Mouse (Mus musculus) MEL (cell line): Measurements from ENCODE around the gene Angptl6. TPM values are rescaled to one million over a fixed set of nuclear protein-coding genes. Genes with fewer than 3 reads are reported as not detected.

Source experiments
- DNase-seq: peaks from one replicate; pipeline ENCODE4 v3.0.0; 2011; ENCODE audit warnings: low read depth, low spot score
- H3K27ac ChIP-seq: 2 replicates; pipeline ENCODE4 v1.5.1; 2012; ENCODE audit warnings: low read depth, mild to moderate bottlenecking, control low read depth, low read length, moderate library complexity; ENCODE audit not compliant: control insufficient read depth
- H3K27me3 ChIP-seq, 2 experiments: fragments of 150-350 bp in 1 of 2; sonication (generic) in 1 of 2; 2 replicates each; pipeline ENCODE4 v1.6.1; 2012; ENCODE audit warnings: low read length in 2 of 2, mild to moderate bottlenecking in 2 of 2, improper control_type of control experiment in 1 of 2, moderate library complexity in 1 of 2; ENCODE audit not compliant: insufficient read depth in 2 of 2, control insufficient read depth in 1 of 2
- H3K36me3 ChIP-seq, 2 experiments: 2 replicates each; pipeline ENCODE4 v1.6.1; 2012 to 2014; ENCODE audit warnings: low read length in 2 of 2, improper control_type of control experiment in 1 of 2, inconsistent platforms in 1 of 2, mild to moderate bottlenecking in 1 of 2; ENCODE audit not compliant: insufficient read depth in 2 of 2, control insufficient read depth in 1 of 2
- H3K4me1 ChIP-seq, 2 experiments: fragments of 150-350 bp in 1 of 2; sonication (generic) in 1 of 2; 2 replicates each; pipeline ENCODE4 v1.6.1; 2012; ENCODE audit warnings: low read length in 2 of 2, improper control_type of control experiment in 1 of 2, mild to moderate bottlenecking in 1 of 2; ENCODE audit not compliant: insufficient read depth in 2 of 2, control insufficient read depth in 1 of 2
- H3K4me3 ChIP-seq, 2 experiments: fragments of 150-350 bp in 1 of 2; sonication (generic) in 1 of 2; 2 replicates each; pipeline ENCODE4 v1.5.1; 2012; ENCODE audit warnings: low read depth in 2 of 2, low read length in 2 of 2, mild to moderate bottlenecking in 2 of 2, moderate library complexity in 2 of 2, control low read depth in 1 of 2, improper control_type of control experiment in 1 of 2; ENCODE audit not compliant: control insufficient read depth in 1 of 2, insufficient read depth in 1 of 2
- H3K79me2 ChIP-seq: 2 replicates; pipeline ENCODE4 v1.6.1; 2012; ENCODE audit warnings: mild to moderate bottlenecking, low read length, moderate library complexity; ENCODE audit not compliant: control insufficient read depth, poor library complexity, insufficient read depth
- H3K9ac ChIP-seq: 2 replicates; pipeline ENCODE4 v1.6.1; 2012; ENCODE audit warnings: low read depth, mild to moderate bottlenecking, control low read depth, low read length, moderate library complexity; ENCODE audit not compliant: control insufficient read depth, poor library complexity, severe bottlenecking
- H3K9me3 ChIP-seq: fragments of 150-350 bp; sonication (generic); replicated peaks from 2 replicates; pipeline ENCODE4 v1.6.1; 2012; ENCODE audit warnings: mild to moderate bottlenecking, low read length, improper control_type of control experiment, moderate library complexity; ENCODE audit not compliant: insufficient read depth
- BHLHE40 ChIP-seq: IDR thresholded peaks from 2 replicates; pipeline ENCODE4 v1.6.1; 2012; ENCODE audit warnings: low read depth, mild to moderate bottlenecking, inconsistent platforms, low read length, improper control_type of control experiment, borderline replicate concordance
- CHD1 ChIP-seq: IDR thresholded peaks from 2 replicates; pipeline ENCODE4 v1.6.1; 2012; ENCODE audit warnings: low read depth, mild to moderate bottlenecking, inconsistent platforms, low read length, improper control_type of control experiment
- CHD2 ChIP-seq: IDR thresholded peaks from 2 replicates; pipeline ENCODE4 v1.6.1; 2011; ENCODE audit warnings: low read length, improper control_type of control experiment
- CTCF ChIP-seq, 3 experiments: IDR thresholded peaks in 2 of 3; conservative IDR thresholded peaks in 1 of 3; 2 replicates each; pipeline ENCODE4 v1.5.1; 2011 to 2012; ENCODE audit warnings: low read length in 3 of 3, low read depth in 2 of 3, mild to moderate bottlenecking in 2 of 3, improper control_type of control experiment in 1 of 3, inconsistent platforms in 1 of 3, mixed read lengths in 1 of 3, moderate library complexity in 1 of 3; ENCODE audit not compliant: control insufficient read depth in 1 of 3, insufficient read depth in 1 of 3, poor library complexity in 1 of 3, severe bottlenecking in 1 of 3
- E2F4 ChIP-seq: IDR thresholded peaks from 2 replicates; pipeline ENCODE4 v1.6.1; 2011; ENCODE audit warnings: low read depth, low read length, improper control_type of control experiment, borderline replicate concordance
- ELF1 ChIP-seq: IDR thresholded peaks from 2 replicates; pipeline ENCODE4 v1.6.1; 2014; ENCODE audit warnings: low read depth, mild to moderate bottlenecking, inconsistent platforms, low read length, improper control_type of control experiment, moderate library complexity
- EP300 ChIP-seq, 2 experiments: IDR thresholded peaks; 2 replicates each; pipeline ENCODE4 v1.6.1; 2011; ENCODE audit warnings: improper control_type of control experiment in 2 of 2, low read length in 2 of 2, low read depth in 1 of 2, mild to moderate bottlenecking in 1 of 2
- ETS1 ChIP-seq: IDR thresholded peaks from 2 replicates; pipeline ENCODE4 v1.6.1; 2012; ENCODE audit warnings: low read depth, mild to moderate bottlenecking, inconsistent platforms, low read length, improper control_type of control experiment, moderate library complexity
- GABPA ChIP-seq: IDR thresholded peaks from 2 replicates; pipeline ENCODE4 v1.6.1; 2012; ENCODE audit warnings: low read depth, mild to moderate bottlenecking, inconsistent platforms, low read length, improper control_type of control experiment, moderate library complexity
- GATA1 ChIP-seq: IDR thresholded peaks from 2 replicates; pipeline ENCODE4 v1.6.1; 2011; ENCODE audit warnings: low read depth, low read length, improper control_type of control experiment
- HCFC1 ChIP-seq: IDR thresholded peaks from 2 replicates; pipeline ENCODE4 v1.6.1; 2012; ENCODE audit warnings: low read depth, mild to moderate bottlenecking, inconsistent platforms, low read length, improper control_type of control experiment, moderate library complexity
- JUND ChIP-seq: IDR thresholded peaks from 2 replicates; pipeline ENCODE4 v1.6.1; 2011; ENCODE audit warnings: low read depth, mild to moderate bottlenecking, improper control_type of control experiment, low read length
- KAT2A ChIP-seq: conservative IDR thresholded peaks from 2 replicates; pipeline ENCODE4 v1.6.1; 2012; ENCODE audit warnings: low read depth, low read length, improper control_type of control experiment, inconsistent platforms
- MAFK ChIP-seq: IDR thresholded peaks from 2 replicates; pipeline ENCODE4 v1.6.1; 2011; ENCODE audit warnings: low read depth, mild to moderate bottlenecking, low read length, improper control_type of control experiment, borderline replicate concordance
- MAX ChIP-seq: IDR thresholded peaks from 2 replicates; pipeline ENCODE4 v1.6.1; 2011; ENCODE audit warnings: low read length, improper control_type of control experiment
- MAZ ChIP-seq: IDR thresholded peaks from 2 replicates; pipeline ENCODE4 v1.6.1; 2012; ENCODE audit warnings: low read depth, mild to moderate bottlenecking, inconsistent platforms, low read length, improper control_type of control experiment
- MEF2A ChIP-seq: IDR thresholded peaks from 2 replicates; pipeline ENCODE4 v1.6.1; 2014; ENCODE audit warnings: low read depth, mild to moderate bottlenecking, inconsistent platforms, low read length, improper control_type of control experiment; ENCODE audit not compliant: poor library complexity, insufficient replicate concordance, severe bottlenecking; ENCODE audit errors: extremely low read depth
- MXI1 ChIP-seq: IDR thresholded peaks from 2 replicates; pipeline ENCODE4 v1.6.1; 2011; ENCODE audit warnings: mild to moderate bottlenecking, low read depth, low read length, improper control_type of control experiment
- MYB ChIP-seq: IDR thresholded peaks from 2 replicates; pipeline ENCODE4 v1.6.1; 2011; ENCODE audit warnings: mild to moderate bottlenecking, low read depth, low read length, improper control_type of control experiment
- MYC ChIP-seq: IDR thresholded peaks from 2 replicates; pipeline ENCODE4 v1.6.1; 2011; ENCODE audit warnings: low read depth, mild to moderate bottlenecking, low read length, improper control_type of control experiment, moderate library complexity
- NELFE ChIP-seq: IDR thresholded peaks from 2 replicates; pipeline ENCODE4 v1.6.1; 2011; ENCODE audit warnings: low read depth, low read length, improper control_type of control experiment
- NRF1 ChIP-seq: IDR thresholded peaks from 2 replicates; pipeline ENCODE4 v1.6.1; 2014; ENCODE audit warnings: low read depth, mild to moderate bottlenecking, inconsistent platforms, low read length, improper control_type of control experiment, moderate library complexity; ENCODE audit not compliant: poor library complexity, insufficient read depth, severe bottlenecking
- POLR2A ChIP-seq, 2 experiments: IDR thresholded peaks; 2 replicates each; pipeline ENCODE4 v1.6.1; 2011 to 2012; ENCODE audit warnings: low read length in 2 of 2, mild to moderate bottlenecking in 2 of 2, control low read depth in 1 of 2, improper control_type of control experiment in 1 of 2, low read depth in 1 of 2, moderate library complexity in 1 of 2; ENCODE audit not compliant: control insufficient read depth in 1 of 2, insufficient read depth in 1 of 2, poor library complexity in 1 of 2
- POLR2AphosphoS2 ChIP-seq: IDR thresholded peaks from 2 replicates; pipeline ENCODE4 v1.6.1; 2011; ENCODE audit warnings: low read length, improper control_type of control experiment
- POLR2AphosphoS5 ChIP-seq: IDR thresholded peaks from 2 replicates; pipeline ENCODE4 v1.6.1; 2012; ENCODE audit warnings: low read depth, borderline replicate concordance, mild to moderate bottlenecking, inconsistent platforms, low read length, moderate library complexity, mixed read lengths
- RAD21 ChIP-seq: IDR thresholded peaks from 2 replicates; pipeline ENCODE4 v1.6.1; 2011; ENCODE audit warnings: mild to moderate bottlenecking, low read depth, low read length, improper control_type of control experiment
- RCOR1 ChIP-seq: IDR thresholded peaks from 2 replicates; pipeline ENCODE4 v1.6.1; 2012; ENCODE audit warnings: low read depth, mild to moderate bottlenecking, inconsistent platforms, low read length, improper control_type of control experiment
- SMC3 ChIP-seq: IDR thresholded peaks from 2 replicates; pipeline ENCODE4 v1.6.1; 2011; ENCODE audit warnings: low read depth, low read length, improper control_type of control experiment
- TAL1 ChIP-seq: IDR thresholded peaks from 2 replicates; pipeline ENCODE4 v1.6.1; 2012; ENCODE audit warnings: mild to moderate bottlenecking, inconsistent platforms, low read length, moderate library complexity, mixed read lengths
- TBP ChIP-seq: IDR thresholded peaks from 2 replicates; pipeline ENCODE4 v1.8.0; 2011; ENCODE audit warnings: low read depth, low read length, improper control_type of control experiment
- TCF12 ChIP-seq: IDR thresholded peaks from 2 replicates; pipeline ENCODE4 v1.6.1; 2014; ENCODE audit warnings: low read depth, mild to moderate bottlenecking, inconsistent platforms, low read length, improper control_type of control experiment, moderate library complexity
- UBTF ChIP-seq: IDR thresholded peaks from 2 replicates; pipeline ENCODE4 v1.6.1; 2012; ENCODE audit warnings: low read depth, mild to moderate bottlenecking, inconsistent platforms, low read length, improper control_type of control experiment, moderate library complexity, borderline replicate concordance; ENCODE audit not compliant: insufficient read depth
- USF1 ChIP-seq: IDR thresholded peaks from 2 replicates; pipeline ENCODE4 v1.6.1; 2014; ENCODE audit warnings: low read depth, mild to moderate bottlenecking, inconsistent platforms, low read length, improper control_type of control experiment, moderate library complexity
- USF2 ChIP-seq, 2 experiments: IDR thresholded peaks; 2 replicates each; pipeline ENCODE4 v1.6.1; 2011 to 2012; ENCODE audit warnings: improper control_type of control experiment in 2 of 2, low read length in 2 of 2, borderline replicate concordance in 1 of 2, inconsistent platforms in 1 of 2, low read depth in 1 of 2, mild to moderate bottlenecking in 1 of 2; ENCODE audit not compliant: insufficient read depth in 1 of 2
- ZC3H11A ChIP-seq: IDR thresholded peaks from 2 replicates; pipeline ENCODE4 v1.6.1; 2012; ENCODE audit warnings: low read depth, mild to moderate bottlenecking, inconsistent platforms, low read length, improper control_type of control experiment
- ZKSCAN1 ChIP-seq: IDR thresholded peaks from 2 replicates; pipeline ENCODE4 v1.6.1; 2012; ENCODE audit warnings: low read depth, mild to moderate bottlenecking, inconsistent platforms, low read length, improper control_type of control experiment, moderate library complexity
- ZMIZ1 ChIP-seq: IDR thresholded peaks from 2 replicates; pipeline ENCODE4 v1.6.1; 2012; ENCODE audit warnings: low read depth, mild to moderate bottlenecking, inconsistent platforms, low read length, improper control_type of control experiment, moderate library complexity
- ZNF384 ChIP-seq: IDR thresholded peaks from 2 replicates; pipeline ENCODE4 v1.6.1; 2012; ENCODE audit warnings: low read depth, mild to moderate bottlenecking, inconsistent platforms, low read length, improper control_type of control experiment
- polyA plus RNA-seq, 2 experiments: library from polyadenylated mRNA; stranded (reverse) in 1 of 2; unstranded in 1 of 2; fragments of >175 nt in 1 of 2; fragments of >200 nt in 1 of 2; gene quantifications; 2 replicates each; pipeline versions ENCODE4 v1.2.1 to v1.2.4; 2012; ENCODE audit warnings: low replicate concordance in 2 of 2, low read depth in 1 of 2; ENCODE audit not compliant: insufficient read length in 2 of 2, insufficient read depth in 1 of 2, missing spikeins in 1 of 2
- total RNA-seq: library from RNA; depleted of rRNA; stranded (reverse); fragments of 300-350 nt; gene quantifications from 2 replicates; pipeline ENCODE4 v1.2.3, GENCODE M21; 2012

Gene Angptl6
- total and polyA plus RNA-seq, 3 experiments, result 10.9 to 22.6 TPM; not detected in 1

GRCm38 (mm10) chr9:20916160-20916559, 36.6 kb upstream of the Angptl6 start:
- H3K79me2 ChIP-seq, result no peaks in the 10 kb centered on the region
- H3K4me1 ChIP-seq, result no peaks in the 10 kb centered on the region
- no peak overlapping the region for H3K4me3 ChIP-seq
- no peak overlapping the region for H3K9ac ChIP-seq
- peak; percentile 77 for DNase-seq
- no peaks in the 10 kb centered on the region for H3K27me3 ChIP-seq
- no peak overlapping the region for H3K27ac ChIP-seq
- no peaks in the 10 kb centered on the region for H3K9me3 ChIP-seq
- peaks cover 0 to 70% of the 10 kb centered on the region in 2 experiments; a peak in 2 of 4 replicates for H3K36me3 ChIP-seq
- TF ChIP-seq POLR2A (IDR thresholded peaks at IDR 0.05; ENCODE audit: control insufficient read depth in 1 of 2, insufficient read depth in 1 of 2, low read depth in 1 of 2, low read length in 2 of 2, poor library complexity in 1 of 2) (peak in 1 of 2 experiments; percentile 31; a peak in 1 of 4 replicates), ZNF384 (no peak), USF1 (no peak), MAZ (no peak), MYC (no peak), MXI1 (no peak), CHD1 (no peak), E2F4 (no peak), KAT2A (no peak), TBP (0 out of 2 replicates have a peak, but pooled peaks have one; percentile 20), RCOR1 (no peak), ELF1 (no peak), GATA1 (no peak), CTCF (IDR thresholded peaks at IDR 0.05 in 2 of 3, conservative IDR thresholded peaks at IDR 0.05 in 1 of 3; ENCODE audit: control insufficient read depth in 1 of 3, insufficient read depth in 1 of 3, low read depth in 2 of 3, low read length in 3 of 3, poor library complexity in 1 of 3, severe bottlenecking in 1 of 3) (peak; percentile 67 to 81 (median 80)), SMC3 (peak; percentile 28; the same call in 1 of the 2 replicates), CHD2 (no peak), MAFK (no peak), GABPA (no peak), ETS1 (no peak), TAL1 (no peak), POLR2AphosphoS5 (no peak; the same call in 1 of the 2 replicates), POLR2AphosphoS2 (no peak), MEF2A (no peak), EP300 (IDR thresholded peaks at IDR 0.05; ENCODE audit: low read depth in 1 of 2, low read length in 2 of 2) (no peak), TCF12 (no peak), NRF1 (no peak), ZKSCAN1 (no peak), ZMIZ1 (no peak), BHLHE40 (no peak), MYB (no peak), JUND (no peak), RAD21 (peak; percentile 59), HCFC1 (no peak), USF2 (IDR thresholded peaks at IDR 0.05; ENCODE audit: borderline replicate concordance in 1 of 2, insufficient read depth in 1 of 2, low read depth in 1 of 2, low read length in 2 of 2) (no peak), UBTF (no peak), MAX (no peak), ZC3H11A (no peak), NELFE (no peak)
